Mouse (Mus musculus): ENCODE results near the gene Fuom.

DNA sequence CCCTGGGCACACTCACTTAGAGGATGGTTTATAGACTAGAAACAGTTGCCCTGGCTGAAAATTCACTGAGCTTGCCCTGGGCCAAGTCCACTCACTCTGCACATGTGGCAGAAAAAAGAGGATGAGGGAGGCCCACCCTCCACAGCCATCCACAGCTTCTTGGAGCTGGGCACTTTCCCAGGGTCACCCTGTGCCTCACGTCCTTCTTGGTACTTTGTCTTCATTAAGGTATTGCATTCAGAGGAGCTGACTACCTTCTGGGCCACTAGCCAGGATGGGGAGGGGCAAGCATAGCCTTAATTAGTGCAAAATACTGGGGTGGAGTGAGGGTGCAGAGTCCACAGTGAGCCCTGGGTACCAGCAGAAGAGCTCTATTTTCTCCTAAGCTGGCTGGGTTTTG is 6.7 kb downstream of the Fuom start:
- TF ChIP-seq CTCF (IDR thresholded peaks at IDR 0.05; ENCODE audit: borderline replicate concordance, insufficient read depth, low read length) (no peak), POLR2A (IDR thresholded peaks at IDR 0.05; ENCODE audit: low read depth, low read length) (no peak)

All from embryonic fibroblast, embryonic 13.5 days (primary cell).